Mouse (Mus musculus): ENCODE results near the gene Sectm1a. TPM values are rescaled to one million over a fixed set of nuclear protein-coding genes. Genes with fewer than 3 reads are reported as not detected.
"Not testable (repeated sequence)": the region's sequence is repeated elsewhere in the genome, so short reads cannot be mapped to it uniquely, and the experiment has no call there.

Sectm1a gene
- total RNA-seq, 2 experiments from 2014 or later, result not detected

DNA sequence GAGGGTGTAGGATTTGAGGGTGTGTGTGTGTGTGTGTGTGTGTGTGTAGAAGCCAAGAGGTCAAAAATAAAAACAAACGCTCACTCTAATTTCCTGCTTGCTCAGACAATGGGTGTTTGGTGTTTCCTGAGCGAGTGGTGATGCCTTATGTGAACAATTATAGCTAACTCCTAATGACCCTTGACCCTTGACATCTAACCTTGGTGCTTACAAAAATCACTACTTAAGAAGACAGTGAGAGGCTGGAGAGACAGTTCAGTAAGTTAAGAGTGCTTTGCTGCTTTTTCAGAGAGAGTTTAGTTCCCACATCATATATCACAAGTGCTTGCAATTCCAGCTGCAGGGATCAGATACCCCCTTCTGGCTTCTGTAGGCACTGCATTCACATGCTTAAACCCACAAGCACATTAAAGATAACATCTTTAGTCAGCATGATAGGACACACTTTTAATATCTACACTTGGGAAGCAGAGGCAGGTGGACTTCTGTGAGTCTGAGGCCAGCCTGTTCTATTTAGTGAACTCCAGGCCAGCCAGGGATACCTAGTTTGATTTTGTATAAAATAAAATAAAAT lies 33.1 kb downstream of the Sectm1a start:
- peak; percentile 15 to 31 for DNase-seq

GRCm38 (mm10) chr11:121045286-121045685 lies 35.7 kb downstream of the Sectm1a start:
- no peak for DNase-seq

DNA sequence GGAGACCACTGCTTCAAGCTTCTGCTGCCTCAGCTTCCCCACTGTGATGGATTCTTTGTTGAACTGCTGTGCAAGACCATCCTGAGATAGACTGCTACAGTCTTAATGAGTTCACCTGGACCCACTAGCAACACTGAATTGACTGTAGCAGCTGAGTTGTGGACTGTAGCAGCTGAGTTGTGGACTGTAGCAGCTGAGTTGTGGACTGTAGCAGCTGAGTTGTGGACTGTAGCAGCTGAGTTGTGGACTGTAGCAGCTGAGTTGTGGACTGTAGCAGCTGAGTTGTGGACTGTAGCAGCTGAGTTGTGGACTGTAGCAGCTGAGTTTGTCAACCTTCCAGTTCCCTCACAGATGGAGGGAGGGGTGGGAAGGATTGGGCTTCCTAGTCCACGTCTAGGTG lies 38.0 kb downstream of the Sectm1a start:
- DNase-seq, result not testable (repeated sequence)

- no peak for DNase-seq
Observed at GRCm38 (mm10) chr11:121042480-121042879, 38.5 kb downstream of the Sectm1a start.

DNA sequence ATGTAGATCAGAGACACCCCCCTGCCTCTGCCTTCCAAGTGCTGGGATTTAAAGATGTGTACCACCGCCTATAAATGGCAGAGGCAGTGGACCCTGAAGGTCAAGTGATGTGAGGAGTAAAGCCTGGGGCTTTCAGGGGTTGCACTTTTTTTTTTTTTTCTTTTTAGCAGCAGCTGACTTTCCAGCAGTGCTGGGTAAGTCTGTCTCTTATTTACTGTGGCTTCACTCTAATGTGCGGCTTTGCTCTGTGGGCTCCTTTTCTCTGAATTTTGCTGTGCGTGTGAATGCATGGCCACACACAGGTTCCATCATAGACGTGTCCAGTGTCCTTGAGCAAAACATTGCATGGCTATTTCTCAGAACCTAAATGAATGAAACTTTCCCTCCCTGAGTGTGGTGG lies 39.4 kb downstream of the Sectm1a start:
- DNase-seq, result no peak

DNA sequence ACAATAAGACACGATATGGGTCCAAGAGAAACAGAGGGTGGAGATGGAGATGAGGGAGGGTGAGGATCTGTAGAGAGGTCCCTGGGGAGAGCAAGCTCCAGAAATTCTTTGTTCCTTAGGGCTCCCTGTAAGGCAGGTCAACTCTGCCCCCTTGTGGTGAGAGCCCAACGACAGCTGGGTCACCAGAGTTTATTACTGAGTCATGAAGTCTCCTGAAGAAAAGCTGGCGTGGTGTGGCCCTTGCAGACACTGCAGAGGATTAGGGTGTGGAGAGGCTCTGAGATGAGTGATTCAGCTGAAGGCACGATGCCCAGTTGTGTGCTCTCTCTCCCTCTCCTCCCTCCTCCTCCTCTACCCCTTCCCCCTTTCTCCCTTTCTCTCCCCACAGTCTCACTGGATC lies 39.8 kb downstream of the Sectm1a start:
- DNase-seq, result peak; percentile 91 to 92

DNA sequence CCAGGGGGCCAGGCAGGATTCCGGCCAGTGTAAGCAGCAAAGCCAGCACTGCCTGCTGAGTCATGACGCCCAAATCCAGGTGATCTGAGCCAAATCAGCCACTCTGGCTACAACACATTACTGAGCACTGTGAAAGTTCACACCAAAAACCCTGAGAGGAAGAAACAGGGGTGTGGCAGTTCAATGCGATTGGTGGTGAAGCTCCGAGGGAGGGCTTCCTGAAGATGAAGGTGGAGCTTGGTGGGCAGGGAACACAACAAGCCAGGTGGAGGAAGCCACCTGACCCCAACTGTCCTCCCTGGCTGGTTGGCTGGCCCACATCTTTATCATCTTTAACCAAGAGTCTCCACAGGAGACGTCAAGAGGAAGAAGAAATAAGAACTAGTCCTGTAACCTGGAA lies 41.7 kb downstream of the Sectm1a start, which contains the start of gene Cd7:
Gene Cd7 (minus strand): TSS at position 117 of the 400 bp plus-strand sequence.
- no peak for DNase-seq

GRCm38 (mm10) chr11:121038366-121039240 lies 42.4 kb downstream of the Sectm1a start:
- no peak for DNase-seq

DNA sequence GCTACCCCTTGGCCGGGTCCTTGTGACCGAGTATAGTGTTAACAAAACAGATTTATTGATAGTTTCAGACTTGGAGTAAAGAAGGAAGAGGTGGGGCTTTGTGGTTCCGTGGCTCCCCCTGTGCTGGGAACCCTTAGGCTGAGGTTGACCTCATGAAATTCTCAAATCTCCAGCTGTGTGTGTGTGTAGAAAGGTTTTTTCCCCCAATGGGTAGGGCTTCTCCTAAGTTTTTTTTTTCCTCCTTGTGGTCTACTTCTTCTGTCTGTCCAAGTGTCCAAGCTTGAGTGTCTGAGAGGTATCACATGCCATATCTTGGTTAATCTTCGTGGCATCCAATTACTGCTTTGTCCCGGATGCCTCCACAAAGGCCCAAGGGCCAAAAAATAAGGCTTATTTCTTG lies 47.9 kb downstream of the Sectm1a start:
- no peak for DNase-seq

GRCm38 (mm10) chr11:121027259-121027658 lies 53.8 kb downstream of the Sectm1a start:
- DNase-seq, result no peak

DNA sequence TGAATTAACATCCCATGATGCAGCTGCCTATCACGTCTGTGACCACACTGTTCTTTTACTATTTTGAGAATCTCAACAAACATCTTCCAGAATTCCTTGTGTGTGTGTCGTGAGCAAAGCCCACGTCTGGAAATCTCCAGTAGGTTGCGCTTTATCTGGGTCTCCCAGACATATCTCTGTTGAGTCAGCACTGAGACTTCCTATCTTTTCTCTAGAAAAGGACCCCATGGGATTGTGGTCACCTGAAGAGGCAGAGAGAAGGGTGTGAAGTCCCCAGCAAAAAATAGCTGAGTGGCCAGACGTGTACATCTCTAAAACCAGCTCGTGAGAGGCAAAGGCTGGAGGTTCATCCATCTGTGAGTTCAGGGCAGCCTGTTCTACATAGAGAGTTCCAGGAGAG lies 56.9 kb downstream of the Sectm1a start:
- no peak for DNase-seq

- no peak for DNase-seq
Observed at GRCm38 (mm10) chr11:121019501-121019900, 61.5 kb downstream of the Sectm1a start.

DNA sequence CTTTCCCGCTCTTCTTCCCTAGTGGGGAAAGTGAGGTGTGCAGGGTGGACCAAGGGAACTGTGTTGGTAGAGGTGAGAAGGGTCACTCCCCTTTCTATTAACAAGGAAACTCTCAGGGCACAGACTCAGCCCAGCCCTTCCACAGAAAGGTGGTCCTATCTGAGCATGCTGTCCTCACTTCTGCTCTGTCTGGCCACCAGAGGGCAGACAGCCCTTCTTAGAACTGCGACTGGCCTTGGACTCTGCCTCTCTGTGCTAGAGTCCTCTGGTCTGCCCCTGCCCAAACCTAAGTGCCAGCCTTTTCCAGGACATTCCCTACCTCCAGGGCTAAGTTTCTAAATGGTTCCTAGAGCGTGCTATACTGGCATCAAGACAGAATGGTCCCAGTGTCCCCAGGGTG lies 63.3 kb downstream of the Sectm1a start:
- DNase-seq, result peak; percentile 68 to 76

Other genes with a start within 250 kb of the Sectm1a start
- gene Ccdc57, start 148.3 kb downstream of the Sectm1a start, total RNA-seq (2021), result 10 to 100 TPM; 10.6 to 22.0 TPM
- gene Slc16a3, start 132.7 kb downstream of the Sectm1a start, total RNA-seq (2021), result 1 to 10 TPM in 1 of 2 experiments, under 1 TPM in 1; 0.89 to 2.1 TPM
- gene Csnk1d, start 89.9 kb downstream of the Sectm1a start, total RNA-seq (2021), result 100 to 1,000 TPM; 126 to 127 TPM
- under 1 TPM; 0.30 to 0.53 TPM for gene Cd7, start 41.8 kb downstream of the Sectm1a start, total RNA-seq (2021)
- gene Sectm1b, start 17.7 kb downstream of the Sectm1a start, total RNA-seq (2021), result not detected
- not detected for gene Tex19.2, start 37.5 kb upstream of the Sectm1a start, total RNA-seq (2021)
- gene Tex19.1, start 64.9 kb upstream of the Sectm1a start, total RNA-seq (2021), result not detected
- not detected for gene Uts2r, start 79.1 kb upstream of the Sectm1a start, total RNA-seq (2021)
- gene Hexdc, start 123.2 kb upstream of the Sectm1a start, total RNA-seq (2021), result 10 to 100 TPM in 1 of 2 experiments, 1 to 10 TPM in 1; 9.1 to 11.5 TPM
- 10 to 100 TPM; 22.6 to 30.5 TPM for gene Ogfod3, start 123.5 kb upstream of the Sectm1a start, total RNA-seq (2021)
- 10 to 100 TPM; 20.6 to 21.0 TPM for gene Cybc1, start 148.1 kb upstream of the Sectm1a start, total RNA-seq (2021)
- gene Narf, start 156.0 kb upstream of the Sectm1a start, total RNA-seq (2021), result 10 to 100 TPM; 18.7 to 27.3 TPM
- gene Foxk2, start 178.8 kb upstream of the Sectm1a start, total RNA-seq (2021), result 10 to 100 TPM; 35.0 to 45.5 TPM

Data from adrenal gland, postnatal 36 days (tissue).